In the genomic region with DNA sequence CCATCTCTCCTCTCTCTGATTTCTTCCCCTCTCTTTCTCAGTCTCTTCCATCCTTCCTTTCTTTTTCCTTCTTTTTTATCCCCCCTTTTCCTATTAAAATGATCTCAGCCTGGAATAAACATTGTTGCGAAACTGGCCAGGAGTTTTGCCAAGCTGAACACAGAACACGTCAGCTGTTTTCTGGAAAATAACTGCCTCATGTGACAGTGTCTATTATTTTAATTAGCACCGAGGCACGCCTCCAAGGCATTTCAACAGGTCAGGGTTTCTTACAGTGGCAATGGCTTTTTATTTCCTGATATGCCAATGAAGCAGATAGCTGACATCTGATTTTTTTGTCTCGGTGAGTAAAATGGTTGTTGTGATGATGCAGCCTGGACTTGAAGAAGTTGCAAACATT, we compare ENCODE assay signal across 10 mouse cellular contexts. TPM values are rescaled to one million over a fixed set of nuclear protein-coding genes. Genes with fewer than 3 reads are reported as not detected.
DNase-seq lines count a peak whose midpoint lies in the region; ATAC-seq and TF ChIP-seq lines count a peak whose summit lies in the region.
"Had no signal": no experiment of that assay in that cellular context is flagged by ENCODE, and none has a peak within 500 bp of the region (broad histone marks: within the 10 kb centered on the region; RNA-seq: fewer than 3 reads in every experiment).

No protein-coding gene starts in this region.

- no peak for TF ChIP-seq POLR2A in myocyte (IDR thresholded peaks at IDR 0.05; ENCODE audit: insufficient read length, low read depth)

- H3K4me3 ChIP-seq in myocyte = no peak overlapping the region
- H3K4me3 ChIP-seq in stomach, postnatal 0 days (ENCODE audit: low read depth, low read length) = no peak overlapping the region
- H3K4me3 ChIP-seq: heart, embryonic 15.5 days; lung, embryonic 15.5 days had no signal

- H3K27me3 ChIP-seq in myocyte (ENCODE audit: control insufficient read depth, insufficient read depth, insufficient read length) = no peaks in the 10 kb centered on the region
- no peaks in the 10 kb centered on the region for H3K27me3 ChIP-seq in stomach, postnatal 0 days (ENCODE audit: control insufficient read depth, insufficient read depth, low read length)
- H3K27me3 ChIP-seq: heart, embryonic 15.5 days; lung, embryonic 15.5 days had no signal

- WGBS in stomach, postnatal 0 days = 50% methylated on average over 5 of the region's 5 CpGs

- H3ac ChIP-seq in myocyte (ENCODE audit: control insufficient read depth, insufficient read length) = no peak overlapping the region

- TF ChIP-seq EP300 in stomach, postnatal 0 days (optimal IDR thresholded peaks at IDR 0.05) = no peak

- no peak overlapping the region for H3K9ac ChIP-seq in stomach, postnatal 0 days (ENCODE audit: low read length)
- H3K9ac ChIP-seq: heart, embryonic 15.5 days; lung, embryonic 15.5 days had no signal

- peak; percentile 23 for DNase-seq in layer of hippocampus, adult 11-12 months (ENCODE audit: low spot score)
- no peak for DNase-seq in layer of hippocampus, adult 9-11 months
- DNase-seq in adrenal gland, postnatal 25 days = peak; percentile 44
- peak; percentile 40 for DNase-seq in heart, postnatal 4 days
- DNase-seq in liver = no peak
- no peak for DNase-seq in stomach, postnatal 0 days (ENCODE audit: low spot score)

- peak overlapping the region; percentile 82 for H3K4me2 ChIP-seq in myocyte (ENCODE audit: low read depth)
- H3K4me2 ChIP-seq in stomach, postnatal 0 days (replicated peaks; ENCODE audit: low read depth) = no peak overlapping the region
- H3K4me2 ChIP-seq: heart, embryonic 15.5 days; lung, embryonic 15.5 days had no signal

- no peaks in the 10 kb centered on the region for H3K79me2 ChIP-seq in myocyte (ENCODE audit: control insufficient read depth, insufficient read depth)

- ATAC-seq in stomach, postnatal 0 days (ENCODE audit: low FRiP score, low TSS enrichment) = no peak
- no peak for ATAC-seq in cerebellum, adult (ENCODE audit: insufficient number of reproducible peaks, low FRiP score, low TSS enrichment)

- H3K36me3 ChIP-seq in myocyte (ENCODE audit: control insufficient read depth, insufficient read depth) = no peaks in the 10 kb centered on the region
- H3K36me3 ChIP-seq in stomach, postnatal 0 days (ENCODE audit: control insufficient read depth, insufficient read depth, low read length) = no peaks in the 10 kb centered on the region
- H3K36me3 ChIP-seq: heart, embryonic 15.5 days; lung, embryonic 15.5 days had no signal

- H3K27ac ChIP-seq in stomach, postnatal 0 days (replicated peaks) = no peak overlapping the region
- H3K27ac ChIP-seq: heart, embryonic 15.5 days had no signal

- H3K9me3 ChIP-seq in stomach, postnatal 0 days (ENCODE audit: control insufficient read depth, low read length) = no peaks in the 10 kb centered on the region
- H3K9me3 ChIP-seq: heart, embryonic 15.5 days; lung, embryonic 15.5 days had no signal

- TF ChIP-seq CTCF in stomach, postnatal 0 days (IDR thresholded peaks at IDR 0.05; ENCODE audit: low read depth) = no peak

- no peaks in the 10 kb centered on the region for H3K4me1 ChIP-seq in stomach, postnatal 0 days (replicated peaks; ENCODE audit: control insufficient read depth, insufficient read depth)

TF ChIP-seq in myocyte, 11 proteins besides CTCF, POLR2A, EP300 and RAD21:
- TF ChIP-seq CEBPB (IDR thresholded peaks at IDR 0.05; ENCODE audit: insufficient read depth, poor library complexity, severe bottlenecking) (peak; percentile 98), POLR2AphosphoS2 (IDR thresholded peaks at IDR 0.05; ENCODE audit: insufficient read length, low read depth) (no peak)

RNA-seq across cellular contexts. Expression of a gene that starts 38.2 kb away (rescaled TPM):
- total RNA-seq in adrenal gland, postnatal 25 days (2021) = 68.8 and 69.5 TPM in 2 replicates
- total RNA-seq in heart, postnatal 4 days (2021) = 10 to 100 TPM; 47.0 to 49.9 TPM
- polyA plus RNA-seq in myocyte (2012; fragmentation: generic; extraction: Trizol) = 35.3 TPM
- 13.7 and 16.7 TPM in 2 replicates for polyA plus RNA-seq in stomach, postnatal 0 days (2015; fragmentation: Nextera tagmentation; extraction: Ambion mirVana)

Comparison
In these comparisons a context has a peak if more than half of its experiments do, and no peak if none do; other contexts are left out.
1. DNase-seq: peak in layer of hippocampus, adult 11-12 months (single experiment), adrenal gland, postnatal 25 days (single experiment) and heart, postnatal 4 days (single experiment); none in layer of hippocampus, adult 9-11 months (single experiment), liver (single experiment) and stomach, postnatal 0 days (single experiment).